Mouse (Mus musculus) embryo, embryonic 10.5 days (tissue): ENCODE data around the gene Pgam1.
"Not testable (repeated sequence)": the region's sequence is repeated elsewhere in the genome, so short reads cannot be mapped to it uniquely, and the experiment has no call there.

Experiments
- DNase-seq: peaks from one replicate; pipeline ENCODE4 v3.0.0-alpha.2; 2015; ENCODE audit warnings: low spot score

Gene Pgam1

DNA sequence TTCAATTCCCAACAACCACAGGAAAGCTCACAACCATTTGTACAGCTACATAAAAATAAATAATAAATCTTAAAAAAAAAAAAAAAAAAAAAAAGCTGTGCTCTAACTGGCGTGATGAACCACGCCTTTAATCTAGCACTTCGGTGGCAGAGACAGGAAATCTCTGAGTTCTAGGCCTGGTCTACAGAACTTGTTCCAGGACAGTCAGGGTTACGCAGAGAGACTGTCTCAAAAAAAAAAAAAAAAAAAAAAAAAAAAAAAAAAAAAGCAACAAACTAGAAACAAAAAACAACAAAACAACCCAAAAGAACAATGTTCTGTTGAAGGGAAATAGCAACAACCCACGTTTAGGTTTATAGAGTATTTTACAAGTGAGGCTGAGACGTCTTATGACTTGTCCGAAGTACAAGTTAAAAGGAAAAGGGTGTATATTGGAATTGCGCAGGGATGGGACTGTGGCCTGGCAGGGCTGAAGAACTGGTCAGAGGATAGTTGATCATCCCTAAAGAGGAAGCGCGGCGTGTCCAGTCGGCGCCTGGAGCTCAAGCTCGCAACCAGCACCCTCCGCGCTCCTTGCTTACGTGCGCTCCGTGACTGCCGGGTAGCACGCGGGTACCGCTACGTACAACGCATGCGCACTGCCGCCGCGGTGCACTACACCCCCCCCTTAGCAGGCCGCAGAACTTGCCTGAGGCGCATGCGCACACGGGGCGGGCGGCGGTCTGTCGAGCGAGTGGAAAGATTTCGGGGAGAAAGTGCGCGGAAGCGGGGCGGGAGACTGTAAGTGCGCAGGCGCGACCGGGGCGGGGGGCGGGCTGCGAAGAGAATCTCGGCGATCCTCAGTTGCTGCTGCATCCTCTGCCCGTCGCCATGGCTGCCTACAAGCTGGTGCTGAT, at the start of gene Pgam1:
Gene Pgam1 (plus strand): TSS at position 746 of the 896 bp plus-strand sequence.
- peak; percentile 99 for DNase-seq

- no peak for DNase-seq
These were observed 45.0 kb upstream of the Pgam1 start for GRCm38 (mm10) chr19:41866707-41867106.

DNA sequence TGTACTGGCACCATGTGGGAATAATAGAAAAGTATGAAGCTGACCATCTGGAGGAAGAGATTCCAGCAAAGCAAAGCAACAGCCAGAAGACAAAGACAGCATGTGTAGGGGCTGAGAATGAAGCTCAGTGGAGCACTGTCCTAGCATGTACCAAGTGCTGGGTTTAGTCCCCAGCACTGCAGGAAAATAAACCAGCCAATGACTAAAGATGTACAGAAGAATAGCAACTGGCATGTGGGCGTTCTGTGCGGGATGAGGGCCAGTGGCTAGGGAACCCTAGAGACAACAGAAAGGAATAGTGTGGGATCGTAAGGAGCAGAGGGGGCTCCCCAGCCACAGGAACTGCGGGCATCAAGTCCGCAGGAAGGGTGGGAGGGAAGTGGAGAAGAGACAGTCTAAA, 42.4 kb upstream of the Pgam1 start:
- DNase-seq, result no peak

- not testable (repeated sequence) for DNase-seq
These were observed 41.8 kb upstream of the Pgam1 start for GRCm38 (mm10) chr19:41869946-41870345.

GRCm38 (mm10) chr19:41872285-41872684, 39.4 kb upstream of the Pgam1 start:
- no peak for DNase-seq

GRCm38 (mm10) chr19:41874356-41874755, 37.4 kb upstream of the Pgam1 start:
- DNase-seq, result no peak

- DNase-seq, result no peak
These were observed 29.9 kb upstream of the Pgam1 start for GRCm38 (mm10) chr19:41881842-41882241.

DNA sequence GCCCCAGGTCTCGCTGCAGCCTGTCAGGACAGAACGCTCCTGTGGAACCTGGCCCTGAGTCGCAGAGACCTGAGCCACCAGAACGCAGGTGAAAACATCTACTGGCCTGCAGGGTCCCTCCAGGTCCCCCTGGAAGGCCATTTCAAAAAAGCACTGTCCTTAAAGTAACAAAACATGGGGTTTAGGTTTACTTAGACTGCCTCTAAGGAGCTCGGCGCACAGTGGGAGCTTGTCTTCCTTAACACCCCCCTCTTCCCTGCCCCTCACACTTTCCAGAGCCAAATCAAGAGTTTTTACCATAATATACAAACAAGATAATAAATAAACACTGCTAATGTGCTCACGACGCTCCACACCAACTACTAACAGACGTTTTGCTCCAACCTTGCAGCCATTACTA, 27.8 kb upstream of the Pgam1 start:
- DNase-seq, result no peak

- no peak for DNase-seq
These were observed 23.5 kb upstream of the Pgam1 start for GRCm38 (mm10) chr19:41888191-41888590.

- DNase-seq, result no peak
These were observed 16.8 kb upstream of the Pgam1 start for GRCm38 (mm10) chr19:41894959-41895358.

GRCm38 (mm10) chr19:41895460-41896318, 16.0 kb upstream of the Pgam1 start, which contains the start of gene Rrp12:
Gene Rrp12 (minus strand): TSS chr19:41896173.
- peak; percentile 96 for DNase-seq

DNA sequence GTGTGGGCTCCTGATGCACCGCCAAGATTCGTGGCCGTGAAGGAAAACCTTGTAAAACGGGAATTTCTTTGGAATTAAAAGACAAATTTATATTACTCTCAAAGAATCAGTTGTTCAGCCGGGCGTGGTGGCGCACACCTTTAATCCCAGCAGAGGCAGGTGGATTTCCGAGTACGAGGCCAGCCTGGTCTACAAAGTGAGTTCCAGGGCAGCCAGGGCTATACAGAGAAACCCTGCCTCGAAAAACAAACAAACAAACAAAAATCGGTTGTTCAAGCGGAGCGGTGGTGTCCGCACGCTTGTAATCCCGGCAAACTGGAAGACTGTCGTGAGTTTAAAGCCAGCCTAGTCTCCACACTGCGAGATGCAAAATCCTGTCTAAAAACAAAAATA, 15.4 kb upstream of the Pgam1 start:
- no peak for DNase-seq

DNA sequence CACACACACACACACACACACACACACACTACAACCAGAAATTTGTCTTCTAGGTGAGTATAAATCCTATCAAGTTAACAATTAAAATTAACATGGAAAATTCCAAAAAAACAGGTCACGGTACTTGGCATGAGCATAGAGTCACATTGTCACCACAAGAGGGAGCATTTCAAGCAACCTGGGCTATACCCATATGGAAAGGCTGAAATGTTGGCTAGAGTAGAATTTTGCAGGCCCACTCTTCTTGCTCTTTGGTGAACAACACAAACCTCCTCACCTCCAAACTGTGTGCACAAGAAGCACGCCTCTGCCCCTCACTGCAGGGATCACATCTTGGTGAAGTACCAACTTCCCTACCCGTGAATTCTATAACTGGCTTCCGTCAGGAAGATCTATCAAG, 12.9 kb upstream of the Pgam1 start:
- DNase-seq, result peak; percentile 74

DNA sequence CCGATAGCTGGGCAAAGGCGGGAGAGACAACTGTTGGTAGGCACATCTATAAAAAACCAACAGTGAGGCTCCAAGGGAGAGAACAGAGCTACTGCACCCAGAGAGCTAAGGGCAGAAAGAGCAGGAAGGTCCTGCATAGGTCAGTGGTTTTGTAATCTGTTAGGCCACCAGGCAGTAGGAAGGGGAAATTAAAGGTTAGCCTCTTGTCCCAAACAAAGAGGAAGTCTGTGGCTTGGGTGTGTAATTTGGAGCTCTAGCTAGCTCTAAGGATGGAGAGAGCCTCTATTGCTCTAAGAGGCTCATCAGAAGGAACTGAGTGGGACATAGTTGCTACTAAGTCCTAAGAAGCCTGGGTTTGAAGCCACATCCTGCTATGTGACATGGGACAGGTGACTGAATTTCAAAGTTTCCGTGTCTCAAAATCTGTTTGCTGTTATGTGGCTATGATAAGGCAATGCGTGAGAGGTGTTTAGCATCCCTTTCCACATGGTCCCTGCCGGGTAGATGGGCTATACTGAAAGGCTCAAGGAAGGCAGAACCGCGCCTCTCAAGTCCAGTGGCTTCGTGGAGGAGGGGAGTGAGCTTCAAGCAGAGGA, 11.1 kb upstream of the Pgam1 start:
- DNase-seq, result no peak

DNA sequence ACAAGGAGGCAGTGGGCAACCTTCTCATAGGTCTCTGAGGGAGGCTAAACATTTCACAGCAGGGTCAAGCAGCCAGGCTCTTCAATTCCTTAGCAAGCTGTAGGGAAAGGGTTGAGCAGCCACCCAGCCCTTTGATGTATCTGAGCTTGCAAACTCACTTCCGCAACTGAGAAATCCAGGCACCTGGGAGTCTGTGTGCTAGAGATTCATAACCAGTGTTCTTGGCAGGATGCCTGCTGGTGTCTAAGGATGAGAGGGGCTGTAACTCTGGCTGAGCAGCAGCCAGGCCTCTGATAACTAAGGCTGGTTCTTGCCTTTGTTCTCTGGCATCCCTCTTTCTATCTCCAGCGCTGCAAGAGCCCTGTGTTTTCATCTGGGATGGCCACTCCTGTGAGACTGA, 10.0 kb upstream of the Pgam1 start:
- no peak for DNase-seq

GRCm38 (mm10) chr19:41902848-41903593, 8.7 kb upstream of the Pgam1 start:
- DNase-seq, result no peak

- no peak for DNase-seq
These were observed 6.5 kb upstream of the Pgam1 start for GRCm38 (mm10) chr19:41905246-41905645.

GRCm38 (mm10) chr19:41906311-41907078, 5.2 kb upstream of the Pgam1 start:
- DNase-seq, result no peak

- no peak for DNase-seq
These were observed 4.5 kb upstream of the Pgam1 start for GRCm38 (mm10) chr19:41907079-41907760.

GRCm38 (mm10) chr19:41908736-41909135, 3.0 kb upstream of the Pgam1 start:
- DNase-seq, result no peak
